Mouse (Mus musculus) Muller cell, postnatal 12 days (primary cell): ENCODE results near the gene Frmd4b.
"Not testable (repeated sequence)": the region's sequence is repeated elsewhere in the genome, so short reads cannot be mapped to it uniquely, and the experiment has no call there.

Experiments used
- DNase-seq: peaks from one replicate; pipeline ENCODE4 v3.0.0-alpha.2; 2015; ENCODE audit errors: inconsistent ontology term

Frmd4b gene

DNA sequence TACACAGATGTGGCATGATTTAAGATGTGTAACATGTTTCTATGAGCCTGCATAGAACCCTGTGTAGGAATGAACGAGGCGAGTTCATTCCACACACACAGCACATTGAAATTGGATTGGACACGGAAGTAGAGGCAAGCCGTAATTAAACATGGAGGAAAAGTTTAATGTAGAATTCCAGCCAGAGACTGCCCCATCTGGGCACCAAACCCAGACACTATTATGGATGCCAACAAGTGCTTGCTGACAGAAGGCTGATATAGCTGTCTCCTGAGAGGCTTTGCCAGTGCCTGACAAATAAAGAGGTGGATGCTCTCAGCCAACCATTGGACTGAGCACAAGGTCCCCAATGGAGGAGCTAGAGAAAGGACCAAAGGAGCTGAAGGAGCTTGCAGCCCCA is 201.8 kb downstream of the Frmd4b start:
- DNase-seq = not testable (repeated sequence)

DNA sequence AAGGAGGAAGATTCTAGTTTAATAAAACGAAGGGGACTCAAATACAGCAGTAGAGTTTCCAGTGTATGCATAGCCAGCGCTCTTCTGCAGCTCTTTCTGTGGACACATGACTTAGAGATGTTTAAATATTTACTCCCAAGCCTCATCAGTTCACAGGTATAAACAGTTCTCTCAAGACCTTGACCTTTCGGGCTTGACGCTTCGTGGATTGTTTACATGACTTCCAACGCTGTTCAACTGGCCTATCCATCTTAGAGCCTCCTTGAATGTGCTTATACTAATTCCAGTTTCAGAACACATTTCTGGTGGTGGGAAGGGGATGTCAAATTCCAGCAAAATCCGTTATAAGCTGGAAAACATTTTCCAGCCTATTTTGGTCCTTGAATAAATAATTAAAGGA is 203.9 kb downstream of the Frmd4b start:
- DNase-seq = no peak

DNA sequence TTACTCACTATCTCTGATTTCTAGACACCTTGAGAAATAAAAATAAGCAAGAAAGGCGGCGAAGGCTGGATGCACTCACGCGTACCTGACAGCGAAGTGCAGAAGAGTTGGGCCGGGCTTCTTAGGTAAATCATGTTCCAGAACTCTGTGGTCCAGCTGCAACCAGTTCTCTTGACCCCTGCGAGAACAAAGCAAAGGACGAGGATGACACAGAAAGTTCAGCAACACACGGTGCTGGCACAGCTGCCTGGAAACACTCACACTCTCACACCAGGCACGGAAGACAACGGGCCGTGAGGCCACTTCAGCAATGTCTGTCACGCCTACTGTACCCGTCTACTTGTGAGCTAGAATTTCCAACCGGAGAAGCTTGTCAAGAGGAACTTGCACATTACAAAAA is 204.9 kb downstream of the Frmd4b start:
- no peak for DNase-seq

DNA sequence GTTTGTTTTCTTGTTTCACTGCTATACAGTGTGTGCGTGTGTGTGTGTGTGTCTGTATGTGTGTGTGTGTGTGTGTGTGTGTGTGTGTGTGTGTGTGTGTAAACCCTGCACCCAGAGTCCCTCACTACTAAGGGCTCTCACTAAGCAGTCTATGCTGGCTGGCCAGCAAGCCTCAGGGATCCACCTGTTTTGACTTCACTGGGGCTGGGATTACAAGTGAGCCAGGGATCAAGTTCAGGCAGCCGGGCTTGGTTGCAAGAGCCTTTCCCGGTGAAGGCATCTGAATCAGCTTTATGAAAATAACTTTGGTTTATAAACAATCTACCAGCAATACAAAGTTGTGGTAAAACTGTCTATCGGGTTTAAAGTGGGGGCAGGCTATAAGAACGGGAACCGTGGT is 206.0 kb downstream of the Frmd4b start:
- no peak for DNase-seq

DNA sequence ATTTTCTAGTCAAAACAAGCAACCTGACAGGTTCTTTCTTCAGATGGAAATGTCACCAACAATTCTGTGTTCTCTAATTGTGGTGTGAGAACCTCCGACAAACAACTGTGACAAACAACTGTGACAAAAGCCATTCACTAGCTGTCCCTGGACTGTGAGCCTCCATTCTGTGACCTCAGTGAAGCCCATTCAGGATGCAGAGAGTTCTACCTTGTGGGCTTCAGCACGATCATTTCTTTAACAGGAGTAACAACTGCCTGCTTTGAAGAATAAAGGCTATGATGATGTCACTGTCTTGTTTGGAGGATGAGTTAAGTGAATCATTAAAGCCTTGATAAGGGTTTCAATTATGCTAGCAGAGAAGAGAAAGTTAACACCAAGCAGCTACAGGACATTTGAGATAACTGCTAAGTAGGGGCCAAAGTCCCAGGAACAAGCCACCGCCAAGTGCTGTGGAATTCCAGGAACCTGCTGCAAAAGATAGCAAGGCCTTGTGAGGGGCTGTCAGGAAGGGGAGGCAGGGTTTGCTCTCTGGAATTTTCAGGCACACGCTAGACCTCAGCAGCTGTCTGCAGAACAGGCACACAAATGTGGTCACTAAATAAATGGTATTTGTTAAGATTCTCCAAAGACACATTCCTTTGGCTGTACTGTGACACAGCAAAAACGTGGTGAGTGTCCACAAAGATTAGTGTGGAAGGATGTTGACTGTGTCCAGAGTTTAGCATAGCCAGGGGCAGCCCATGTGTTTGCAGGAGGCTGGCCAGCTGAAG is 207.7 kb downstream of the Frmd4b start:
- peak; percentile 89 for DNase-seq

DNA sequence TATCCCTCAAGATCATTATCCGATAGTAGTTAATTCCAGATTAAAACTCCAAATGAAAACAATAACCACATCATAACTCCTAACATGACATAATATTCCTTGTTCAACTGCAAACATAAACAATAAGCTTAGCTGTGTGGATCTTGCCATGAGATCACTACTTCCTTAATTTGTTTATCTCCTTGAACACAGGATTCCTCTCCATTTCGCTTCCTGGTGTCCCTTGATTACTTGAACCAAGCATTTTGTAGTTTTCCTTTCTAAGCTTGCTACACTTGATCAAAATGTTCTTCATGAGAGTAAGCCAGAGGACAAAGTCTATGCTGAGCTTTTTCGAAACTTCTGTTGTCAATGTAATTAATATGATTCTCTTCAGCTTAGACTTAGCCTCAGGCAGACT is 209.4 kb downstream of the Frmd4b start:
- peak; percentile 48 for DNase-seq

DNA sequence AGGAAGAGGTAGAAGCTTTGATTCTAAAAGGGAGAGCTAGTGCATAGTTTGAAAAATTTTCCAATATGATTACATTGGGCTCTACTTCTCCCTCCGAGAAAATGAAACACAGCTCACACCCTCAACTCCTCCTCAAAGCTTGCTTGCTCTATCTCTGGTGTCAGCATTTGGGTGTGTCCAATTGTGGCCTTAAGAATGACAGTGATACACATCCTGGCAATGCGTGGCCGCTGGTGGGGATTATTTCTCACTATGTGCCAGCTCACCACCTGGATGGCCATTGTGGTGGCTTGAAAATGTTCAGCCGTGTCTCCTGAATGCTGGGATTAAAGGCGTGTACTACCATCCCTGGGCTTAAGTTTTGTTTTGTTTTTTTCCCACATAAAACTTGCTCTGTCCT is 209.9 kb downstream of the Frmd4b start:
- DNase-seq = no peak

DNA sequence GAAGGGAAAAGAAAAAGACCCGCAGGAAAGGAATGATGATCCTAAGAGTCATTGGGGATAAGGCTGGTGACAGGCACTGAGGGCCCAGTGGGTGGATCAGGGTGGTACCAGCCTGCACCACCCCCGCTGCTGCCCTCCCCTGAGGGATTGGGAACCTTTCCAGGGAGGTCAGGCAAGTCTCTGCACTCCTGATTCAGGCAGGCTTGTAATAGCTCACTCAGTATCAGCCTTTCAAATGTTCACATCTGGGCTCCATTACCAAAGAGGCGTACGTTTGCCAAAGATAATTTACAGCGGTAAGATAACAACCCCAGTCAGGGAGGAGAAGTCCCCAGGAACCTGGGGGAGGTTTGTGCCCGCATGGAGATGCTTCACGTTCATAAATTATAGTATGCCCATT is 212.0 kb downstream of the Frmd4b start:
- DNase-seq = no peak

DNA sequence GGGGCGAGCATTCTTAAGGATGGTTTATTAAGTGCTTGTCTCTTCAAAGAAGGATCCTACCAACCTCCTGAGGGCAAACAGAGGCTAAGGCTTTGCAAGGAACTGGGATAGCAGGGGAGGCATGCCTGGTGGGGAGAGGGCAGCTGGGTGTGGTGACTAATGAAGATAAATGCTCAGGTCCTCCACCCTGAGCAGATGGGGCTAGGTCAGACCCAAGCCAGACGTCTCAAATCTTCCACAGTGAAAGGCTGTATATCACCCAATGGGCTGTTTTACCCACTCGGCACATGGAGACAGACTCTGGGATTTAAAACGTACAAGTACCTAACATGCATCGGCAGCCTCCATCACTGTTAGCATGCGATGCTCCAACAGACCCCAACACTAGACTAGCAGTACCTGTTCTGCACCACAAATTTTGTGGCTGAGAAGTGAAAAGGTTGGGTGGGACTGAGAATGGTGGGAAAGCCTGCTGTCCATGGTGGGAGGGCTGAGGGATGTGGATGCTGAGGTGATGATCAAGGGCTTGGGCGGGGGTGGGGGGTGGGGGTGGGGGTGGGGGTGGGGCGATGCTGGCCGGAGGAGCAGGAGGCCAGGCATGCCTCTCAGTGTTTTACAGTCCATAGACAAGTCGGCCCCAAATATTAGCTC is 214.4 kb downstream of the Frmd4b start:
- DNase-seq = no peak

DNA sequence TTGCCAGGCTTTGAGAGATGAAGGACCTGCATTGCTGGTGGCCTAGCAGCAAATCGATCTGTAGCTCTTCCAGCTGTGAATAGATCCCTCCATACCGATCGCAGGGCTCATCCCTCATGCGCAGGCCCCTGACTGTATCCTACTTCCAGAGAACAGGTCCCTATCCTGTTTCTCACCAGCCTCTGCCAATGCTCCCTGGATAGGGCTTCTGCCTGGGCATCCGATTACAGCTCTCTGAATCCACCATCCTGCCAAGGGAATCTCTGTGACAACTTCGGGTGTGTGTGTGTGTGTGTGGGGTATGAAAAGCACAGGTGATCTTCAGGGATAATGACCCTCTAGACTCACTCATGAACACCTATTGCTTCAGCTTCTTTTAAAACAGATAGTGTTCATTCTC is 216.9 kb downstream of the Frmd4b start:
- DNase-seq = no peak

DNA sequence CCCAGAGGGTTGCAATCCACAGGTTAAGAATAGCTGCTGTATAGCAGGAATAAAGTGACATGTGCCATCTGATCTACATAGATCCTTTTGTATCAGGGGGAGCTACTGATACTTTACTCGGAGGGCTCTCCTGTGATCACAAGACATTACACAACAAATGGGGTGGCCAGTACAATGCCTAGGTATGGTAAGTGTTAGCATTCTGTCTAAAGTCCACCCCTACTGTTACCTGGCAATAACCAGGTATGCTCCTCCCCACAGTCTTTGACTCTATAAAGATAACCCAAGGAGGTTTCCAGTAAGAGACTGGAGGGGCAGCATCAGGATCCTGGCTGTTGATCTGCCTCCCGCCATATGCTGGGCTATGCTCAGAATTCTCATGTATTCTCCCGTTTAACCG is 219.4 kb downstream of the Frmd4b start:
- DNase-seq = no peak

DNA sequence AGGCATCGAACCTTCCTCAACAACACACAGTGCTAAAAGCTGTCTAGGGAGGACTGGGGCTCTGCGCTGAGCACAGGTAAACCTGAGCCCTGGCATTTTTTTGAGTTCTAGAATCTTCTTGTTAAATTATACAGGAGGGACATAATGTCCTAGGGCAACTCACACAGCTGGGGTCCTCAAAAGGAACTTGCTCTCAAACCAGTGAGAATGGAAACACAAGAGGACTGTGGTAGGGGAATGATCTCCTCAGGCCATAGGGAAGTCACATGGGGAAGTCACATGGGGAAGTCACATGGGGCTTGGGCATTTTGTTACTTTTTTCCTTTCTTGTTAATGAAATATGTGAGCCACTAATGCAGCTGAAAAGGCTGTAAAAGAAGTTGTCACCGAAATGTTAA is 220.4 kb downstream of the Frmd4b start:
- DNase-seq = no peak

DNA sequence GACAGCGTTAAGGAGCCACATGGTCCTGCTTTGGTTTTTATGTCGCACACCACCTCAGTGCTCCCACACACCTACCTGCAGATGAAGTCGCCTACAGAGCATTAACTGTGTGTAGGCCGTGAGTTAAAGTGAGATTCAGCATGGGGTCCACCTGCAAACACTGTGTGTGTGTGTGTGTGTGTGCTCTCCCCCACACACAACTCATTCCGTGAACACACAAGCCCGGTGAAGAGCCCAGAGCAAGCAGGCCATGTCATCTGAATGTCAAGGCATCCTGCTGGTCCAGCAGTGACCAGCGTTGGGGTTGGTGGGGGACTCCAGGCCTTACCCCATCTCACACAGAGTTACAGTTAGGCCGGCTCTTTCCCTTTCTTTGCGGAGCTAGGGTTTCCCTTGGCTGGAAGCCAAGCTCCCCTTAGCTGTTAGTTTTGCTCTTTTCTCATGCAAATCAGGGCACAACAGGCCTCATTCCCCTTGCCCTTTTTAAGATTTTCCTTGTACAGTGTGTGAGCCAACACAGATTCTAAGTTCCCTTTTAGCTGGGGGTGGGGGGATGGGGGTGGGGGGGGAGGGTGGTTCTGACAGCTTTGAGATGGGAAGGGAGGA is 220.9 kb downstream of the Frmd4b start:
- peak; percentile 49 for DNase-seq

DNA sequence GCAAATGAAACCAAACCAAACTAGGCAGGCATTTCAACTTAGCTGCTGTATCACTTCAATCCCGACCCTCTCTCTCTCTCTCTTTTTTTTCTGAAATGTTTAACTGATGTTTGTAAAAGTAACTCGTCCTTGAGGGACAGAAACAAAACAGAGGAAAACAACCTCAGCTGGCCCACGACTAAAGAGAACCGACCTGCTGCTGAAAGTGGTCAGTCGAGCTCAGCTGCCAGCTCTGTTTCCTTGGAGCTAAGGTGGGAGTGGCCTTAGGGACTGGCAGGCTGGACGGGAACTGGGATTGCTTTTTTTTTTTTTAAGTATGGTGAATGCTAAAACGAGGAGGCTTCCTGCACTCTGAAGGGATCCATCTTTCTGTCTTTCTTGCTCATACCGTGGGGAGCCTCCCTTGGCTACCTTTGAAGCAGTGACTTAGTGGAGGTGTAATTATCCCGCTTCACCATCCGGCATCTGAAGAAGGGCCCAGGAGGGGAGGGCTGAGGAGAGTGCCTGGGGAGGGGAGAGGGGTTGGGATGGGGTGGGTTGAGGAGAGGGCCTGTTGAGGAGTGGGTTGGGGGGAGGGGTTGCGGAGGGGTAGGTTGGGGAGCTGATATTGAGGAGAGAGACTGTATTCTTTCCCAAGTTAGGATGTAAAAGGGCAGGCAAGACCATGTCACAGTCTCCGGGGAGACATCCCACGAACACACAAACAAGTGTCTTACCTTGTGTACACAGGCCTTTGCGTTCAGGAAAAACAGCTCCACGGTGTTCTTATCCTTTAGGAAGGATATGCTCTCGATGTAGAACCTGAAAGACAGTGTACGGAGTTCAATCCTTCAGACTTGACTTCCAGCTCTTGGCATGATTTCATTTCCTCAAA is 221.6 kb downstream of the Frmd4b start:
- DNase-seq = peak; percentile 64

DNA sequence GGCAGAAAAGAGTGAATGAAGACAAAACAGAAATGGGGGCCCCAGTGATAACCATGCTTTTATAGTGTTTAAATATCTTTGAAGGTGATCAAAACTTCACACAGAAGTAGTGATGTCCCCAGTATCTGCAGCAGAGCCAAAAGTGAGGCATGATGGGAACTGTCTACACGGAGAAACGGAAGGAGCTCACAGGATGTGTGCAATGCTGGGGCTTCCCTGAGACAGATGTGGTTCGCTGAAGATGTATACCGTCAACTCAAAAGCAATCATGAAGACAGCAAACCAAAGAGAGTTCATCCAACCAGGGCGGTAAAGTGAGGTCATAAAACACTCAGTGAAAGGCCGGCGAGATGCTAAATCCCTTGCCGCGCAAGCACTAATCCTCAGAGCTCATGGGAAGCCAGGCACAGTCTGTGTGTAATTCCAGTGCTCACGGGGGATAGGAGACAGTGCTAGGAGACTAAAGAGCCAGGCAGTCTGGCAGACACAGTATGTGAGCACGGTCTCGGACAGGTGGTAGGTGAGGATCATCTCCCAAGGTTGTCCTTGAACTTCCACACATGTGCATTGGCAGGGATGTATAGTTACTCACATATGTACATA is 222.8 kb downstream of the Frmd4b start:
- DNase-seq = no peak

DNA sequence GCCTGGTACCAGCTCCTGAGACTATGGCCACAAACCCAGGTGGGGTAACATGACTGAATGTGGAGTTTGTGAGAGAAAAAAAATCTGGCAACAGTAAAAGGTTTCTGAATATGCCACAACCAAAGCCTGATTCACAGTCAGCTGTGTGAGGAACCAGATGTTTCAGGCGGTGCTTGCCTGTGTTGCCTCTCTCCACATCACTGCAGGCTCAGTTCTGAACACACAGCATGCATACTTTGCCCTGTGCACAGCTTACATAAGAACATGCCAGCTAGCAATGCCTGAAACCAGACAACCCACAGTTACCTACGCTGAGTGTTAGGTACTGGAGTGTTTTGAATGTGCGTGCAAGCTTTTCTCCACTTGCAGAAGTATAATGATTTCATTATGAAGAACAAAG is 224.4 kb downstream of the Frmd4b start:
- DNase-seq = no peak

DNA sequence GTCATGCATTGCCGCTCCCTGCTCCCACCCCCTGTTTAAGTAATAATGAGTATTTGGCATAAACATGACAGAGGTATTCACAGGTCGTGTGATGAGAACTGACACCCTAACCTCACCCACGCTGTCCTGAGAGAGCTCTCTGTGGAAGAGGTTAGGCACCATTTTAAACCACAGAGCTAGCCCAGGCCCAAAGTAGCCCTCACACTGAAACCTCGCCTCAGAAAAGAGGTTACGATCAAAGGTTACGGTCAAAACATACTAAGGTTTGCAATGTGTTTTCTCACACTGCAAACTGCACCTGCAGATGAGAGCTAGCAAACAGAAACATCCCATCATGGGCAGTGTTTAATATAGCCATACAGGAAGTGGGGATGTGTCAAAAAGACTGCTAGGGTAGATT is 230.0 kb downstream of the Frmd4b start:
- no peak for DNase-seq

DNA sequence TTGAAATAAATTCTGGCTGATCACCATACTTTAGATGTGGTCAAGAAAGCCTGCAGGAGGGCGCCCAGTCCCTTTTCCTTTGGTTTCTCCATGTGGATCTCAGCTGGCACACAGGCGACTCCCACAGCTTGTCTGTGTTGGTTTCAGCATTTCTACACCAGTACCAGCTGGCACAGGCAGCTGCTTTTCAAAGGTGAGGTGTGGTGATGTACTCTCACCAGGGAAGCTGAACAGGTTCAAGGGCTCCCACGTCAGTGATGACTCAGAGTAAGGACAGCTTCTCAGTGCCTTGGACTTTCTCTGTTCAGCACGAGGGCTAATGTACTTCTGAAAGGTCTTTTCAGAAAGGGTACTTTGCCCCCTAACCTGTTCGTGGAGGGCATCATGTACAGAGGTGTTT is 232.4 kb downstream of the Frmd4b start:
- no peak for DNase-seq

DNA sequence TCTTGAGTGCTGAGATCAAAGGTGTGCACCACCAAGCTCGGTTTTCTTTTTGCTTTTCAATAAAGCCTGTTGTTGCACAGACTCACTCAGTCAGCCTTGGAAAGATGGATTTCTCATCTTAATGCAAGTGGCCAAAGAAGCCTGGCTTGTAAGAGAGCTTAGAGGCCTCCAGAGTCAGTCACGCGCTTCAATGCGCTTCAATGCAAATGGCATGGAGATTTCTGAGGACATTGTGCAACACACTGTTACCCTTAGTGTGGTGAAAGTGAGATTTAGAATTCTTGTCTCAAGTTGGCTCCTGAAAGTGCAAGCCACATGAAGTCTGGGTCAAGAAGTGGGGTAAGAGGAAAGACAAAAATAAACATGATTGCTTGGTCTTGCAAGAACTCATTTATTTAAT is 236.1 kb downstream of the Frmd4b start:
- no peak for DNase-seq

DNA sequence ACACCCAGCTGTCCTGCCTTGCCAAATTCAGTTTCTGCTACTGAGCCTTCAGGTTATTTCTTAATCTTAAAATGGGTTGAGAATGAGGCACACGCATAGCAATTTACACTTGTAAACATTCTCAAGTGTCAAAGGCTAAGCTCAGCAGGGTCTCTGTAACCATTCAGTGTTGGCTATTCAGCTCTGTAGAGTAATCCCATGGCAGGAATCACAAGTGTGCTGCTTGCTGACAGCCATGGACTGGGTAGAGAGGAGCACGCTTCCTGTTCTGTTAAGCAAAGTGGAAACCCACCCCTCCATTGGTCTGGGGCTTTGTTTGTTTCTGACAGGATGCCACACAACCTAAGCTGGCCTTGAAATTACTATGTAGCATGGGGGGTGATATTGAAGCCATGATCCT is 246.4 kb downstream of the Frmd4b start:
- DNase-seq = no peak

DNA sequence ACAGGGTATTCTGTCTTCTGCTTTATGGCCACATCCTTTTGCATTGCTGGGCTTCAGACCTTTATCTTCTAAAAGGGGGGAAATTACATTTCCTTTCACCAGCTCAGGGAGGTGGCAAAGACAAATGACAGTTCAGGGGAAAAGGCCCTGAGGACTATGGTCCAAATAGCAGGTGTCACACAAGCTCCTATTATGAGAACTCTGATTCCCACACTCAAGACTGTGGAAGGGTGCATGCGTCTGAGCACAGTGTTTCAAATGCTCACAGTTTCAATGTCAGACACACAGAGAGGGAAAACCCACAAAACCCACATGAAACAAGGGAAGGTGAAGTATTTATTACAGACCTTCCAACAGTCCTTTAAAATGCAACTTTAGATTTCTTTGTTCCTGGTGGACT is 246.9 kb downstream of the Frmd4b start:
- no peak for DNase-seq

DNA sequence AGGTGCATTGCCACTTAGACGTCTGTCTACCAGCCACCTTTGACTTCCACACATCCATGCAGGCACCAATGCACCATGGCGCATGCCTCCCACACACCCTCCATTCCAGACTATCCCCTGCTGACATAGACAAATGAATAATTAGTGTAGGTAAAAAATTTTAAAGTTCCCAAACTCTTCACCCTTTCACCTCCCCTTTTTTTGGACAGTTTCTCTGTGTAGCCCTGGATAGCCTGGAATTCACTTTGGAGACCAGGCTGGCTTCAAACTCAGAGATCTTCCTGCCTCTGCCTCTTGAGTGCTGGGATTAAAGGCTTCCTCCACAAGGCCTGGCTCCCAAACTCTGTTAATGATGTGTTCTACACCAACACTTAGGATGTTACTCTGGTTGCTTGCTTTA is 253.5 kb downstream of the Frmd4b start:
- no peak for DNase-seq
